Comparison of ENCODE assay signal across 14 mouse cellular contexts in genomic region chr6:67011217-67011518, GRCm38 (mm10).
"Had no signal": no experiment of that assay in that cellular context is flagged by ENCODE, and none has a peak within 500 bp of the region (broad histone marks: within the 10 kb centered on the region; RNA-seq: fewer than 3 reads in every experiment).

No protein-coding gene starts in this region.

- H3K27ac ChIP-seq: liver, embryonic 15.5 days; midbrain, embryonic 10.5 days; midbrain, embryonic 13.5 days had no signal

- ATAC-seq: intestine, postnatal 0 days had no signal

- H3K4me1 ChIP-seq: midbrain, embryonic 13.5 days had no signal

- H3K4me2 ChIP-seq: liver, embryonic 15.5 days; midbrain, embryonic 13.5 days had no signal

- DNase-seq: kidney, adult 8-10 months; kidney, postnatal 14 days; kidney, postnatal 4 days; left cerebral cortex, postnatal 4 days; lung, adult 18-20 months; lung, postnatal 10 days; thymus, adult 18-20 months; thymus, postnatal 36 days had no signal

- H3K27me3 ChIP-seq: liver, embryonic 15.5 days; megakaryocyte, embryonic 14.5 days; midbrain, embryonic 13.5 days had no signal

- H3K36me3 ChIP-seq: liver, embryonic 15.5 days; midbrain, embryonic 10.5 days; midbrain, embryonic 13.5 days had no signal

- H3K4me3 ChIP-seq: liver, embryonic 15.5 days; megakaryocyte, embryonic 14.5 days; midbrain, embryonic 10.5 days; midbrain, embryonic 13.5 days; myocyte had no signal

- H3K9ac ChIP-seq: liver, embryonic 15.5 days; midbrain, embryonic 13.5 days had no signal

- H3K9me3 ChIP-seq: liver, embryonic 15.5 days; megakaryocyte, embryonic 14.5 days; midbrain, embryonic 10.5 days; midbrain, embryonic 13.5 days had no signal
